Mouse (Mus musculus): ENCODE measurements around the gene Slc37a1. TPM values are rescaled to one million over a fixed set of nuclear protein-coding genes. Genes with fewer than 3 reads are reported as not detected.
A peak's percentile ranks its signal among the peaks of the same experiment; 100 is the strongest.

Gene Slc37a1
- polyA plus RNA-seq, 1 experiment from 2014 or later, result 4.3 TPM

- Histone ChIP-seq H3K4me3 (ENCODE audit: low read depth, low read length) (no peak overlapping the region), H3K36me3 (replicated peaks; ENCODE audit: insufficient read depth, low read length) (peaks cover 8% of the 10 kb centered on the region; the same call in 1 of the 2 replicates), H3K9me3 (ENCODE audit: low read length) (no peaks in the 10 kb centered on the region), H3K9ac (replicated peaks) (peak overlapping the region; percentile 2; the same call in 1 of the 2 replicates), H3K27ac (ENCODE audit: low read depth) (peak overlapping the region; percentile 82), H3K4me1 (ENCODE audit: insufficient read depth) (peaks cover 26% of the 10 kb centered on the region), H3K4me2 (ENCODE audit: low read depth, low read length) (no peak overlapping the region), H3K27me3 (ENCODE audit: insufficient read depth, low read length) (no peaks in the 10 kb centered on the region)
- TF ChIP-seq CTCF (IDR thresholded peaks at IDR 0.05; ENCODE audit: low read depth) (no peak), EP300 (IDR thresholded peaks at IDR 0.05; ENCODE audit: low read depth) (no peak)
- DNase-seq, result peak; percentile 36
- 60% methylated on average over 4 of the region's 4 CpGs for WGBS (ENCODE audit: insufficient replicate concordance)
- ATAC-seq, result peak; percentile 88
Measured at GRCm38 (mm10) chr17:31323379-31323778, 36.8 kb downstream of the Slc37a1 start.

GRCm38 (mm10) chr17:31324227-31324626 is 37.6 kb downstream of the Slc37a1 start:
- no peak for ATAC-seq
- no peak for DNase-seq
- H3K4me3 ChIP-seq (ENCODE audit: low read depth, low read length), result no peak overlapping the region
- peaks cover 5% of the 10 kb centered on the region; the same call in 1 of the 2 replicates for H3K36me3 ChIP-seq (replicated peaks; ENCODE audit: insufficient read depth, low read length)
- H3K4me1 ChIP-seq (ENCODE audit: insufficient read depth), result peaks cover 26% of the 10 kb centered on the region
- no peaks in the 10 kb centered on the region for H3K27me3 ChIP-seq (ENCODE audit: insufficient read depth, low read length)
- no peak for TF ChIP-seq EP300 (IDR thresholded peaks at IDR 0.05; ENCODE audit: low read depth)
- no peak for TF ChIP-seq CTCF (IDR thresholded peaks at IDR 0.05; ENCODE audit: low read depth)
- no peak overlapping the region for H3K9ac ChIP-seq (replicated peaks)
- H3K9me3 ChIP-seq (ENCODE audit: low read length), result no peaks in the 10 kb centered on the region
- H3K27ac ChIP-seq (ENCODE audit: low read depth), result peak overlapping the region; percentile 82; the same call in 1 of the 2 replicates
- no peak overlapping the region for H3K4me2 ChIP-seq (ENCODE audit: low read depth, low read length)
- WGBS (ENCODE audit: insufficient replicate concordance), result 79% methylated on average over 8 of the region's 8 CpGs

GRCm38 (mm10) chr17:31325451-31326219 is 39.0 kb downstream of the Slc37a1 start:
- peak; percentile 57 for DNase-seq
- H3K27ac ChIP-seq (ENCODE audit: low read depth), result no peak overlapping the region

GRCm38 (mm10) chr17:31326220-31326852 is 39.7 kb downstream of the Slc37a1 start:
- ATAC-seq (no peak), DNase-seq (no peak)
- Histone ChIP-seq H3K27ac (ENCODE audit: low read depth) (no peak overlapping the region), H3K27me3 (ENCODE audit: insufficient read depth, low read length) (no peaks in the 10 kb centered on the region), H3K4me1 (ENCODE audit: insufficient read depth) (peaks cover 19% of the 10 kb centered on the region), H3K36me3 (replicated peaks; ENCODE audit: insufficient read depth, low read length) (peaks cover 5% of the 10 kb centered on the region; the same call in 1 of the 2 replicates), H3K4me2 (ENCODE audit: low read depth, low read length) (no peak overlapping the region), H3K4me3 (ENCODE audit: low read depth, low read length) (no peak overlapping the region), H3K9me3 (ENCODE audit: low read length) (no peaks in the 10 kb centered on the region), H3K9ac (replicated peaks) (no peak overlapping the region)
- TF ChIP-seq EP300 (IDR thresholded peaks at IDR 0.05; ENCODE audit: low read depth), result no peak
- no peak for TF ChIP-seq CTCF (IDR thresholded peaks at IDR 0.05; ENCODE audit: low read depth)
- 50% methylated on average over 9 of the region's 9 CpGs for WGBS (ENCODE audit: insufficient replicate concordance)

More at GRCm38 (mm10) chr17:31325451-31326219, 39.0 kb downstream of the Slc37a1 start:
- TF ChIP-seq CTCF (IDR thresholded peaks at IDR 0.05; ENCODE audit: low read depth), result peak; percentile 67
- no peak for TF ChIP-seq EP300 (IDR thresholded peaks at IDR 0.05; ENCODE audit: low read depth)
- Histone ChIP-seq H3K4me3 (ENCODE audit: low read depth, low read length) (no peak overlapping the region), H3K9me3 (ENCODE audit: low read length) (no peaks in the 10 kb centered on the region), H3K9ac (replicated peaks) (no peak overlapping the region), H3K4me2 (ENCODE audit: low read depth, low read length) (no peak overlapping the region), H3K4me1 (ENCODE audit: insufficient read depth) (peaks cover 19% of the 10 kb centered on the region), H3K27me3 (ENCODE audit: insufficient read depth, low read length) (no peaks in the 10 kb centered on the region), H3K36me3 (replicated peaks; ENCODE audit: insufficient read depth, low read length) (peaks cover 5% of the 10 kb centered on the region; the same call in 1 of the 2 replicates)
- no peak for ATAC-seq
- 56% methylated on average over 13 of the region's 13 CpGs for WGBS (ENCODE audit: insufficient replicate concordance)

- peaks cover 15% of the 10 kb centered on the region for H3K4me1 ChIP-seq (ENCODE audit: insufficient read depth)
- no peak overlapping the region for H3K4me2 ChIP-seq (ENCODE audit: low read depth, low read length)
- no peaks in the 10 kb centered on the region for H3K27me3 ChIP-seq (ENCODE audit: insufficient read depth, low read length)
- peaks cover 4% of the 10 kb centered on the region; the same call in 1 of the 2 replicates for H3K36me3 ChIP-seq (replicated peaks; ENCODE audit: insufficient read depth, low read length)
- DNase-seq (peak; percentile 39), ATAC-seq (no peak)
- no peak overlapping the region for H3K4me3 ChIP-seq (ENCODE audit: low read depth, low read length)
- WGBS (ENCODE audit: insufficient replicate concordance), result 73% methylated on average over 4 of the region's 4 CpGs
- H3K9ac ChIP-seq (replicated peaks), result no peak overlapping the region
- TF ChIP-seq EP300 (IDR thresholded peaks at IDR 0.05; ENCODE audit: low read depth), result no peak
- TF ChIP-seq CTCF (IDR thresholded peaks at IDR 0.05; ENCODE audit: low read depth), result peak; percentile 57
- H3K9me3 ChIP-seq (ENCODE audit: low read length), result no peaks in the 10 kb centered on the region
- no peak overlapping the region for H3K27ac ChIP-seq (ENCODE audit: low read depth)
Measured at GRCm38 (mm10) chr17:31328466-31328865, 41.9 kb downstream of the Slc37a1 start.

- 70% methylated on average over 4 of the region's 4 CpGs for WGBS (ENCODE audit: insufficient replicate concordance)
- DNase-seq, result peak; percentile 72
Measured at GRCm38 (mm10) chr17:31330622-31331021, 44.0 kb downstream of the Slc37a1 start.

More at GRCm38 (mm10) chr17:31330622-31331021, 44.0 kb downstream of the Slc37a1 start:
- ATAC-seq, result no peak; the same call in 1 of the 2 replicates
- Histone ChIP-seq H3K4me2 (ENCODE audit: low read depth, low read length) (no peak overlapping the region), H3K4me3 (ENCODE audit: low read depth, low read length) (no peak overlapping the region), H3K36me3 (replicated peaks; ENCODE audit: insufficient read depth, low read length) (peaks cover 14% of the 10 kb centered on the region; the same call in 1 of the 2 replicates), H3K4me1 (ENCODE audit: insufficient read depth) (no peaks in the 10 kb centered on the region), H3K9me3 (ENCODE audit: low read length) (no peaks in the 10 kb centered on the region), H3K9ac (replicated peaks) (no peak overlapping the region), H3K27ac (ENCODE audit: low read depth) (no peak overlapping the region), H3K27me3 (ENCODE audit: insufficient read depth, low read length) (no peaks in the 10 kb centered on the region)
- TF ChIP-seq CTCF (IDR thresholded peaks at IDR 0.05; ENCODE audit: low read depth), result peak; percentile 77
- TF ChIP-seq EP300 (IDR thresholded peaks at IDR 0.05; ENCODE audit: low read depth), result no peak

Data from liver, postnatal 0 days (tissue).